Mouse (Mus musculus): Measurements from ENCODE around the gene Rbmxl2.

Gene Rbmxl2

DNA sequence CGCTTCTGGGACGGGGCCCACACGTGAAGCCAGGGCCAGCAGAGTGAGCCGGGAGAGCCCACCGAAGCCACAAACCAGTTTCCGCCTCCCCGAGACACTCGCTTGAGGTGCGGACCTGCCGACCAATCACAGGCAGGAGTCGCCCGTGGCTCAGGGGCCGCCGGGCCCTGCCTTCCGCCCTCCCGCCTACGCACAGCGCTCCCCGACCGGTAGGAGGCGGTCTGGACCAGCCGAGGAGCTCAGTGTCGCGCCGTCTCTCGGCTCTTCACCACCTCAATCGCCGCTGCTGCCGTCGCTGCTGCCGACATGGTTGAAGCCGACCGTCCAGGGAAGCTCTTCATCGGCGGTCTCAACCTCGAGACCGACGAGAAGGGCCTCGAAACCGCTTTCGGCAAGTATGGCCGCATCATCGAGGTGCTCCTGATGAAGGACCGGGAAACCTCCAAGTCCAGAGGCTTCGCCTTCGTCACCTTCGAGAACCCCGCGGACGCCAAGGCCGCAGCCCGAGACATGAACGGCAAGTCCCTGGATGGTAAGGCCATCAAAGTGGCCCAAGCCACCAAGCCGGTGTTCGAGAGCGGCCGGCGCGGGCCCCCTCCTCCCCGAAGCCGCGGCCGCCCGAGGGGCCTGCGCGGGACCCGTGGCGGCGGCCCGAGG lies at the start of gene Rbmxl2:
Gene Rbmxl2, plus strand, starts transcription at position 242 of the 657 bp plus-strand sequence.
- no peak for DNase-seq

DNA sequence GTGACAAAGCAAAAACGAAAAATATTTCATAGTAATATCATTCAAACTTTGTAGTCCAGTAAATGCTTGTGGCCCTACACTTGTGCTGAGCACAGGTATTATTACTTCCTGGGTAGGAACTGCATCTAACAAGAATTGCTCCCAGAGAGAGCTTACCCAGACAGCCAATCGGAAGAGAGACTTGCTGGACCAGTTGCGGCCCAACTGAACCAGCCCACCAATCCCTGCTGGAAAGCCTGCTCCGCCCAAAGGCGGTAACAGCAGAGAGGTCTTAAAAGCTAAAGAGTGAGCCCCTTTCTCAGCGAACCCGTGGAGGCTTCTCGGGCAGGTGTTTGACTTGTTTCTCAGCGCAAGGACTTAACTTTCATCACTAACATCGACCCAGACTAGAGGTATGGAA lies 42.6 kb upstream of the Rbmxl2 start, which contains the start of gene Nlrp14:
Gene Nlrp14, plus strand, starts transcription at position 301 of the 400 bp plus-strand sequence.
- DNase-seq: no peak

DNA sequence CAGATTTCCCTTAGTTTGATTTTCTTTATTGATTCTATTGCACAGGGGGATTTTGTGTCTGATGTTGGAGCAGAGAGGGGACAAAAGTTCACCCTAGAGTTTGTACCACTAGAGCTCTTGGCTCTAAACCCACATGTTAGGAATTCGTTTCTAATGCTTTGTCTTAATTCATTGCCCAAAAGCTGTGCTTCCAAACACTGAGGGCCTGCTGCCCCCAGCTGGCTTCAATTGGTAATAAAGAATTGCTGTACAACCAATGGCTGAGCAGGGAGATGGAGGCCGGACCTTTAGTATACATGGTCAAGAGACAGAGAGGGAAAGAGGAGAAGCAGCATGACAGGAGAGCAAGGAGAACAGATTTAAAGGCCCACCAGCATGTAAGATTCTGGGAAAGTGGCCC lies 28.8 kb upstream of the Rbmxl2 start:
- no peak for DNase-seq

DNA sequence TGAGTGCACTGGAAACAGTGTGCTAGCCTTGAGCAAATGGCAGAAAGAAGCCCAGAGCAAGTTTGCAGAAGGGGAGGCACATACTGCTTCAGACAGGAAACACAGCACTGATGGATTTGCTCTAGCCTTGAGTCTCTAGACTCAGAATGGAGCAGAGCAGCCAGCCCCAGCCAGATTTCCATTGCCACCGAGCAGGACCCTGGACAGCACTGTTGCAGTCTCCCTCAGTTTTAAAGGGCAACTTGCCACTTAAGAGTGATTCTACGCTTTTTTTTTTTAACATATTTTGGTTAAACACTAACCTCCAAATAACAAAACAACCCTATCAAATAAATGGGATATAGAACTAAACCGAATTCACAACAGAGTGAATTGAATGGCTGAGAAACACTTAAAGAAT lies 7.4 kb upstream of the Rbmxl2 start:
- DNase-seq: no peak

DNA sequence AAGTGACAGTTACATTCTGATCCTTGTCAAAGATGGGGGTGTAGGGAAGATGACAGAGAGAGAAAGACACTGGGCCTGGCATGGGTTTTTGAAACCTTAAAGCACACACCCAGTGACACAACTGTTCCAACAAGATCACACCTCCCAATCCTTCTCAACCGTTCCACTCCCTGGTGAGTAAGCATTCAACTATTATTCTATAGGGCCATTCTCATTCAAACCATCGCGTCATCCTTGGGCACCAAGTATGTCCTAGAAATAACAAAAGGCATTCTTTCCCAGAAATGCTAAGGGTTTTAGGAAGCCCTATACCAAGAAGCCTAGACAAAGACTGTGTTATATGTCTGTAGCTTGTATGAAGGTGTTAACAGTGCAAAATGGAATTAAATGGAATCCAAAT lies 1.4 kb upstream of the Rbmxl2 start:
- DNase-seq: no peak

DNA sequence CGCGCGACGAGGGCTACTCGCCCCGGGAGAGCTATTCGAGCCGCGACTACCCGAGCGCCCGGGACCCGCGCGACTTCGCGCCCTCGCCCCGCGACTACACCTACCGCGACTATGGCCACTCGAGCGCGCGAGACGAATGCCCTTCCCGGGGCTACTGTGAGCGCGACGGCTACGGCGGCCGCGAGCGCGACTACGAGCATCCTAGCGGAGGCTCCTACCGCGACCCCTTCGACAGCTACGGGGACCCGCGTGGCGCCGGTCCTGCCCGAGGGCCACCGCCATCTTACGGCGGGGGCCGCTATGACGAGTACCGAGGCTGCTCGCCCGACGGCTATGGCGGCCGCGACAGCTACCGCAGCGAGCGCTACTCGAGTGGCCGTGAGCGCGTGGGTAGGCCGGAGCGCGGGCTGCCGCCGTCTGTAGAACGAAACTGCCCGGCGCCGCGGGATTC lies 906 bp downstream of the Rbmxl2 start:
- DNase-seq: no peak

DNA sequence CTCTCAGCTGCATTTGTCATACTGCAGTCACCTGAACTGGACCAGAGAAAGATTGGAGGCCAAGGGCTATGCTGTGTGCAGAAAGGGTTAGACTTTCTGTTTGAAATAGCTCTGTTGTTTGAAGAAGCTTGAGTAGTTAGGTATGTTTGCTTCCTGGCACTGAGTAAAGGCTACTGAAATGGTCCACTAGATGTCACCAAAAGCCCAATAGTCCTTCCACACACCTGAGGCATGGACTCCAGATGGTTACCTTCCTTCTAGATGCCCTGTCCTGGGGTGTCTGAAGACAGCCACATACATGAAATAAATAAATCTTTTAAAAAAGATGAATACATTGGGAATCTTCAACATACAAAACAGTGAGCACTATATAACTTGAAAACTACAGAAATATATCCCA lies 6.5 kb downstream of the Rbmxl2 start:
- no peak for DNase-seq

DNA sequence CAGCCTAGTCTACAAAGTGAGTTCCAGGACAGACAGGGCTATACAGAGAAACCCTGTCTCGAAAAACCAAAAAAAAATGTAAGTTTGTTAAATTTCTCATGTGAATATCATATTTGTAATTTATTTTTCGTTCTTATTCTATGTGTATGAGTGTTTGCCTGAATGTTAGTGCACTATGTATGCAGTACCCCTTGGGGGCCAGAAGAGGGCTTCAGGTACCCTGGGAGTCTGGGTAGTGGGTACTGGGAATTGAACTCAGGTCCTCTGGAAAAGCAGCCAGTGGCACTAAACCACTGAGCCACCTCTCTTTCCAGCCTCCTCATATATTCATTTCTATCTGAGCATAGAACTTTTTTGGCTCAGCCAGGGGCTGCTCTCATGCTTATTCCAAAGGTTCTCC lies 7.6 kb downstream of the Rbmxl2 start:
- DNase-seq: no peak

DNA sequence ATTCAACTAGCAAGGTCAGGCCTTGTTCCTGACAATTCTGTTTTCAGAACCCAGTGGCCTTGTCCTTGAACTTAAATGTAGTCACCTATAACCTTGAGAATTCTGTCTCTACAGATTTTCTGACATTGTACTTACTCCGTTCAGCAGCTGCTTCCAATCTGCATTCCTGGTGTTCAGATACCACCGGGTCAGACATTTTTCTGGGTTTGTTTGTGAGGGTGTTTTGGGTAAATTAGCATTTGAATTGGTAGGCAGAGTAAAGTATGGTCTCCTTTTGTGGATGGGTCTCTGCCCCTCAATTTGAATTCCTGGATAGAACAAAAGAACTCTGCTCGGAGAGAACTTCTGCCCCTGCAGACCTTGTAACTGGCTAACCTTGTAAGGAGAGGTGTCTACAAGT lies 27.6 kb downstream of the Rbmxl2 start:
- DNase-seq: no peak

DNA sequence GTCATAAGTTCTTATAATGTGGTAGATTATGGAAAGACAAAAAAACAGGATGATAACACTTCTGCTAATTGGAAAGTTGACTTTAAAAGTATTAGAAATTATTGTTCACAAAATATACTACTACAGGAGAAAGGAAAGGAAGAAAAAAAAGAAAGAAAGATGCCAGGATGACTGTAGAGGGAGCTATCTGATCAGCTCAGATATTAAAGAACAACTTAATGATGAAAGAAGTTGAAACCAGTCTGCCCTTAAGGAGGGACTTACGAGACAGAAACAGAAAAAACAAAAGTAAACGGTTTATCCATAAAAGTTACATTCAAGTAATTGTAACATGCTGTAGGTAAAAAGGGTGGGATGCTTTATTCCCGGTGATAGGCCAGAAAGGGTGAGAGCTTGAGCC lies 28.3 kb downstream of the Rbmxl2 start:
- no peak for DNase-seq

DNA sequence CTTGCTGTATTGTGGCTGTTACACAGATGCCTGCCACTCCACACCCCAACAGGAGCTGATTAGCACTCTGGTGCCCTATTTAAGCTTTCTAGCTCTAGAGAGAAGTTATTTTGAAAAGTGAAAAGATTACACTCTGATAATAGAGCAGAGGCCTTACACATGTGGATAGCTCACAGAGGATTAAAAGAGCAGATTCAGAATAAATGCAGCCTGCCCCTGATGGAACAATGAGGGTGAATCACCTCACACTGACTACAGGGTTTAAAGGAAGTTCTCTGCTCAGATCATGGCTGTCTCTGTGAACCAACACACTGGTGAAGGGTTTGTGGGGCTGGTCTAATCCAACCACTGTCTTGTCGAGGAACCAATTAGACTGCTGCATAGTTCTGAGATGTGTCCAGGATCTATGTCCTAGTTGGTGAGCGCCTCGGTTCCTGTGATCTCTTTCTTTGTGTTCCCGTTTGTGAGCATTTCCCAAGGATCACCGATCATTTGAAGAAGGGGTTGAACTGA lies 32.2 kb downstream of the Rbmxl2 start:
- no peak for DNase-seq

DNA sequence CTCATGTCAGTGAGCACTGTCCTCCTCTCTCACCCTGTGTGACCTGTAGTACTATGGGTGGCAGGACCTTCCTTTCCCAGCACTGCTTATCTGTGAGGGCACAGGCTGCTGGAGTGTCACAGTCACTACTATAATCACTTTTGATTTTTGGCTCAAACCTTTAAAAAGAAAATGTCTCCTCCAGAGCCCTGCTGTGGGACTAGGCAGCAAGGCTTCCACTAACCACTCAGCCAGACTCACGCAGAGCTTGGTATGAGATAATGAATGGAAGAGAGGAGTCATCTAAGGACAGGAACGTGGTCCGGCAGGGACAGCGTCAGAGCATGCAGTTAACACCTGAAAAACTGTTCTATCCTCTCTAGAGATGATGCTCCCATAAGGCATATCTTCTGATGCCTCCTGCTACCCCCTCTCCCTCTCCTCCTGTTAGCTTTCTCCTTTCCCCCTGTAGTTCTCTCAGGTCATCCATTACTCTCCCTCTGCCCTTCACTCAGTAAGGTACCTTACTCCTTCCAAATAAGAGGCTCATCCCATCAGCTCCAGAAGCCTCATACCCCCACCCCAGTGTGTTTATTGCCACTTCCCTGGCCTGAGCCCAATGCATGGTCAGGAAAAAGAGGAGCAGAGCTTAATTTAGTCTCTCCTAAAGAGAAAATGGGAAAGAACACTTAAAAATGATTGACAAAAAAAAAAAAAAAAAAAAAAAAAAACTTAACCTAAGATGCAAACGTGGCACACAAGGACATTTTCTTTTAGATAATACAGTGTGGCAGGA lies 41.2 kb downstream of the Rbmxl2 start:
- no peak for DNase-seq

DNA sequence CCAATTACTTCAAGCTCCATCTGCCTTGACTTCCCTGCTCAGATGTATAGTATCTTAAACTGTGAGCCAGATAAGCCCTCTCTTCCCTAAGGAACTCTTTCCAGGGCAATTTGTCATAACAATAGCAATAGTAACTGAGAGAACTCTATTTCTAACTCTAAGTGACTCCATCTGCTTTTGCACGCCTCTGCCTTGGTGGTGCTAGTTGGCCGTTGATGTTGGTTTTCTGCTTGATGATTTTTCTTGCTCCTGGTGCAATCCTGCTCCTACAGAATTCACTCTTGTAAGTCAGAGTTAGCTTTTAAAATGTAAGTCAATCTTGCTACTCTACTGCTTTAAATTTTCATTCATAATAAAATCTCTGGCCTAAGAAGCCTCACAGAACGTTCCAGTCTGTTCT lies 44.1 kb downstream of the Rbmxl2 start:
- DNase-seq: no peak

DNA sequence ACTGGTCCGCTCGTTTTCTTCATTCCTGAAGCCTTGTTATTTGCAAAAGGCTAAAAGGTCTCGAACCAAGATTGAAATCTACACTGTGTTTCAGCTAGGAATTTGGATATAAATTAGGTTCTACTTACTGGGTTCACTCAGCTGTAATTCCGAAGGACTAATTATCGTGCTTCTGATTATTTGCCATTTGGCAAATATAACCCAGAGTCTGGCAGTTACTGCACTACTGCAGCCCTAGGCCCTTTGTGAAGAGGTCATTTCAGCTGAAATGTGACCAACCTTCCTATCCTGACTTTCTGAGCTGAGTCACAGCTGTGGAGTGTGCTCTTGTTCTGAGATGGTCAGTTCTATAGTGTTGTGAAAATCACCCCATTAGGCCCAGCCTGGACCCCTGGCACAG lies 50.7 kb downstream of the Rbmxl2 start:
- no peak for DNase-seq

Data from B cell, adult 2 months (primary cell).